8 mouse cellular contexts compared by ENCODE assay signal in genomic region chr3:65586483-65586905, GRCm38 (mm10). TPM values are rescaled to one million over a fixed set of nuclear protein-coding genes. Genes with fewer than 3 reads are reported as not detected.
DNase-seq lines count a peak whose midpoint lies in the region; ATAC-seq lines count a peak whose summit lies in the region.

No protein-coding gene starts in this region.

- H3K9ac ChIP-seq in forebrain, embryonic 11.5 days (ENCODE audit: low read length) = peak overlapping the region; percentile 39; the same call in 1 of the 2 replicates
- peak overlapping the region; percentile 27; the same call in 1 of the 2 replicates for H3K9ac ChIP-seq in hindbrain, embryonic 15.5 days

- peak overlapping the region; percentile 22 for H3K4me3 ChIP-seq in forebrain, embryonic 11.5 days (ENCODE audit: low read depth, low read length)
- peak overlapping the region; percentile 31 for H3K4me3 ChIP-seq in hindbrain, embryonic 15.5 days

- H3K36me3 ChIP-seq in forebrain, embryonic 11.5 days (ENCODE audit: control insufficient read depth, insufficient read depth, low read length) = no peaks in the 10 kb centered on the region
- H3K36me3 ChIP-seq in hindbrain, embryonic 15.5 days = no peaks in the 10 kb centered on the region

- peaks cover 8% of the 10 kb centered on the region; the same call in 1 of the 2 replicates for H3K4me1 ChIP-seq in forebrain, embryonic 11.5 days (replicated peaks; ENCODE audit: control insufficient read depth, insufficient read depth, low read length)
- H3K4me1 ChIP-seq in hindbrain, embryonic 15.5 days (replicated peaks) = peaks cover 14% of the 10 kb centered on the region

- H3K27me3 ChIP-seq in forebrain, embryonic 11.5 days (ENCODE audit: control insufficient read depth, insufficient read depth, low read length) = no peaks in the 10 kb centered on the region; the same call in 1 of the 2 replicates
- H3K27me3 ChIP-seq in hindbrain, embryonic 15.5 days = no peaks in the 10 kb centered on the region

- ATAC-seq in CD4-positive, CD25-positive, alpha-beta regulatory T cell, adult 4 months = peak; percentile 90
- peak; percentile 84 for ATAC-seq in forebrain, embryonic 11.5 days (replicated peaks; ENCODE audit: low FRiP score)
- ATAC-seq in hindbrain, embryonic 15.5 days (ENCODE audit: low FRiP score, low read depth) = peak; percentile 86

- H3K27ac ChIP-seq in forebrain, embryonic 11.5 days (ENCODE audit: low read depth, low read length) = no peak overlapping the region
- peak overlapping the region; percentile 4; the same call in 1 of the 2 replicates for H3K27ac ChIP-seq in hindbrain, embryonic 15.5 days (replicated peaks)

- peak overlapping the region; percentile 53 for H3K4me2 ChIP-seq in forebrain, embryonic 11.5 days (ENCODE audit: low read depth, low read length, severe bottlenecking)
- peak overlapping the region; percentile 64 for H3K4me2 ChIP-seq in hindbrain, embryonic 15.5 days

- DNase-seq in adrenal gland, postnatal 10 days = peak; percentile 35
- DNase-seq in forebrain, embryonic 11.5 days (ENCODE audit: low spot score) = peak; percentile 75
- peak; percentile 36 for DNase-seq in left cerebral cortex, adult 11 months (ENCODE audit: low spot score)
- peak; percentile 35 for DNase-seq in lung, postnatal 14 days
- peak; percentile 61 for DNase-seq in retina, embryonic 14.5 days (ENCODE audit: low spot score)
- no peak for DNase-seq in urinary bladder, postnatal 10 days (ENCODE audit: low spot score)

- 2% methylated on average over 16 of the region's 16 CpGs for WGBS in forebrain, embryonic 11.5 days
- WGBS in hindbrain, embryonic 15.5 days = under 1% methylated on average over 16 of the region's 16 CpGs

- H3K9me3 ChIP-seq in forebrain, embryonic 11.5 days (ENCODE audit: control insufficient read depth, low read length) = no peaks in the 10 kb centered on the region
- H3K9me3 ChIP-seq in hindbrain, embryonic 15.5 days = no peaks in the 10 kb centered on the region

RNA-seq across cellular contexts. Expression of gene Tiparp, which starts 58.3 kb away (rescaled TPM):
- polyA plus RNA-seq in CD4-positive, CD25-positive, alpha-beta regulatory T cell, adult 4 months (2017; shearing (Covaris generic)) = 1 to 10 TPM; 4.0 to 5.4 TPM
- total RNA-seq in adrenal gland, postnatal 10 days (2021) = 10 to 100 TPM; 33.7 to 36.6 TPM
- 27.2 and 31.1 TPM in 2 replicates for polyA plus RNA-seq in forebrain, embryonic 11.5 days (2014; fragmentation: Nextera tagmentation; extraction: Ambion mirVana)
- polyA plus RNA-seq in hindbrain, embryonic 15.5 days (2015; fragmentation: Nextera tagmentation; extraction: Ambion mirVana) = 31.0 and 31.1 TPM in 2 replicates
